Mouse (Mus musculus) liver, adult (tissue): Measurements from ENCODE around the gene Adprhl1.

Experiments used
- GATA4 ChIP-seq: IDR thresholded peaks from 2 replicates; pipeline ENCODE4 v1.6.1; 2014; ENCODE audit warnings: mild to moderate bottlenecking, low read length; ENCODE audit not compliant: insufficient replicate concordance

The Adprhl1 gene

DNA sequence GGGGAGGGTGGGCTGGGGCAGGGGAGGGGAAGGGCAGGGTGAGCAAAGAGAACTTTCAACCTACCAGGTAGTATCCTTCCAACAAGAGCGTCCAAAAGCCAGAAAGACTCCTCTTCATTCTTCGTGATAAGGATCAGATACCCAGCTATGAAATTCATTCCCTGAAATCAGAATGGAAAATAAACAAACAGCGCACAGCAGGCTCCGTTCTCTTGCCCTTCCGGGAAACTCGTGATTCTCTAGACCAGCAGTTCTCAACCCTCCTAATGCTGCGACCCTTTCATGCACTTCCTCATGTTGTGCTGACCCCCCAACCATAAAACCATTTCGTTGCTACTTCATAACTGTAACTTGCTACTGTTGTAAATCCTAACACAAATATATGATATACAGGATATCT is 67.1 kb downstream of the Adprhl1 start:
- TF ChIP-seq GATA4 = no peak

GRCm38 (mm10) chr8:13181691-13181976 is 72.3 kb downstream of the Adprhl1 start:
- TF ChIP-seq GATA4 = no peak

GRCm38 (mm10) chr8:13180911-13181690 is 72.9 kb downstream of the Adprhl1 start:
- no peak for TF ChIP-seq GATA4

GRCm38 (mm10) chr8:13180408-13180807 is 73.6 kb downstream of the Adprhl1 start:
- no peak for TF ChIP-seq GATA4

DNA sequence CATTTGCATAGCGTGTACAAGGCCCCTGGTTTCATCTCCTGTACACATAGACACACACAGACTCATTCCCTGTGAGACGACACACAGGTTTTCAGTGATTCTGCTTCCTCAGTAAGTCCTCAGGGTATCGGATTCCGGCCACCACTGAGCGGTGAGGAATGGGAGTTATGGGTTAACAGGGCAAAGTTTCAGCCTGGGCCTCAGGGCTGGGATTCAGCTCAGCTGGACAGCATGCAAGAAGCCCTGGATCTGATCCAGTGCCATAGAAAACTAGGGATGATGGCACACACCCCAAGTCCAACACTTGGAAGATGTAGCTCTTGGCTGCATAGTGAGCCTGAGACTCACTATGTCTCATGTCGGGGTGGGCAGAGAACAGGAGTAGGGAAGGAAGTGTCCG is 74.0 kb downstream of the Adprhl1 start:
- TF ChIP-seq GATA4 = no peak

DNA sequence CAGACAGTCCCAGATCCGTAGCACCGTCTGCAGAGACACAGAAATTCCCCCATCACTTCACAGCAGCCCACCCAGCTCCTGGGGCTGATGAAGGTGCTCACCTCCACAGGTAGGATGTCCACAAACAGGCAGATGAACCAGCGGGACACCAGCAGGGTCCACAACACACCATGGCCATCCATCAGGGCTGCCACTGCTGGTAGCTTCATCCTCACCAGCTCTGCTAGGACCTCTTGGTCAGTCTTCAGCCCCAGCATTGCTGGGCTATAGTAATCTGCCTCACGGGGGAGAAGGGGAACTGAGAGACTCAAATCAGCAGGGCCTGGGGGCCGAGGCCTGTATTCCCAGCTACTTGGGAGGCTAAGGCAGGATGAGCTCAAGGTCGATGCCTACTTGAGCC is 74.5 kb downstream of the Adprhl1 start:
- no peak for TF ChIP-seq GATA4

- no peak for TF ChIP-seq GATA4
Measured at GRCm38 (mm10) chr8:13178137-13178536, 75.8 kb downstream of the Adprhl1 start.

GRCm38 (mm10) chr8:13177173-13177852 is 76.6 kb downstream of the Adprhl1 start:
- no peak for TF ChIP-seq GATA4

- no peak for TF ChIP-seq GATA4
Measured at GRCm38 (mm10) chr8:13175650-13176049, 78.3 kb downstream of the Adprhl1 start.

DNA sequence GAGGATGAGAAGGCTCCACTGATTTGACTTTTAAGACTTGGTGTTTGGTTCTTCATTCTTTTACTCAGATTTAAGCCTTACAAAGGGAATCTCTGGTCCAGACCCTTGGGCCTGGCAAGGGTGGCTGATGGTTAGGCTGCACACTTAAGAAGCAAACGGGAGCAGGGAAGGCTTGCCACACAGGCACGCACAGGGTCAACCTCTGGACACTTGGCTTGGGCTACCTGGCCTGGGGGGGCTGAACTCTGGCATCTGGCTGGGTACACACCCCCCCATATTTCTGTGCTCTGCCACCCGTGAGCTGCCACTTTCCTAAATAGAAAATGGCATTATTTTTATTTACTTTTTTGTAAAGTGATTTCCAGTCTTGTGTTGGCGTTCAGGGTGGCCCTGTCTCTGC is 79.2 kb downstream of the Adprhl1 start:
- no peak for TF ChIP-seq GATA4

- TF ChIP-seq GATA4 = no peak
Measured at GRCm38 (mm10) chr8:13174305-13174704, 79.7 kb downstream of the Adprhl1 start.
